Mouse (Mus musculus) ES-Bruce4 (cell line): Measurements from ENCODE around the gene Tbc1d12. TPM values are rescaled to one million over a fixed set of nuclear protein-coding genes. Genes with fewer than 3 reads are reported as not detected.

Source experiments
- H3K27ac ChIP-seq: 2 replicates; pipeline ENCODE4 v1.5.1; 2012; ENCODE audit warnings: low read length, inconsistent platforms; ENCODE audit not compliant: insufficient read depth
- H3K27me3 ChIP-seq: 2 replicates; pipeline ENCODE4 v1.6.1; 2012; ENCODE audit warnings: mild to moderate bottlenecking, low read length, inconsistent platforms; ENCODE audit not compliant: control insufficient read depth, poor library complexity, insufficient read depth, severe bottlenecking
- H3K36me3 ChIP-seq: 2 replicates; pipeline ENCODE4 v1.6.1; 2012; ENCODE audit warnings: inconsistent platforms, mild to moderate bottlenecking, low read length, moderate library complexity; ENCODE audit not compliant: control insufficient read depth, poor library complexity, insufficient read depth, severe bottlenecking
- H3K4me1 ChIP-seq: one replicate; pipeline ENCODE4 v1.8.1; 2011; ENCODE audit warnings: low read length; ENCODE audit not compliant: control insufficient read depth, insufficient read depth
- H3K4me3 ChIP-seq: 2 replicates; pipeline ENCODE4 v1.5.1; 2011; ENCODE audit warnings: low read depth, mild to moderate bottlenecking, low read length
- H3K9ac ChIP-seq: 2 replicates; pipeline ENCODE4 v1.6.1; 2012; ENCODE audit warnings: low read depth, mild to moderate bottlenecking, inconsistent platforms; ENCODE audit not compliant: poor library complexity, severe bottlenecking
- H3K9me3 ChIP-seq: replicated peaks from 2 replicates; pipeline ENCODE4 v1.6.1; 2012; ENCODE audit warnings: mild to moderate bottlenecking, low read length, inconsistent platforms; ENCODE audit not compliant: control insufficient read depth, poor library complexity, insufficient read depth, severe bottlenecking
- CTCF ChIP-seq: IDR thresholded peaks from one replicate; pipeline ENCODE4 v1.8.1; 2011; ENCODE audit warnings: low read depth, low read length
- EP300 ChIP-seq: IDR thresholded peaks from 2 replicates; pipeline ENCODE4 v1.6.1; 2011; ENCODE audit warnings: low read depth, low read length; ENCODE audit not compliant: insufficient read depth
- POLR2A ChIP-seq: IDR thresholded peaks from one replicate; pipeline ENCODE4 v1.8.1; 2011; ENCODE audit warnings: low read length; ENCODE audit not compliant: insufficient read depth
- polyA plus RNA-seq: library from polyadenylated mRNA; stranded (reverse); fragments of >200 nt; gene quantifications from 2 replicates; pipeline ENCODE4 v1.2.4, GENCODE M21; 2011; ENCODE audit warnings: low read depth; ENCODE audit not compliant: missing spikeins, insufficient read depth, insufficient read length

The Tbc1d12 gene
- polyA plus RNA-seq, 1 experiment = 6.3 TPM

DNA sequence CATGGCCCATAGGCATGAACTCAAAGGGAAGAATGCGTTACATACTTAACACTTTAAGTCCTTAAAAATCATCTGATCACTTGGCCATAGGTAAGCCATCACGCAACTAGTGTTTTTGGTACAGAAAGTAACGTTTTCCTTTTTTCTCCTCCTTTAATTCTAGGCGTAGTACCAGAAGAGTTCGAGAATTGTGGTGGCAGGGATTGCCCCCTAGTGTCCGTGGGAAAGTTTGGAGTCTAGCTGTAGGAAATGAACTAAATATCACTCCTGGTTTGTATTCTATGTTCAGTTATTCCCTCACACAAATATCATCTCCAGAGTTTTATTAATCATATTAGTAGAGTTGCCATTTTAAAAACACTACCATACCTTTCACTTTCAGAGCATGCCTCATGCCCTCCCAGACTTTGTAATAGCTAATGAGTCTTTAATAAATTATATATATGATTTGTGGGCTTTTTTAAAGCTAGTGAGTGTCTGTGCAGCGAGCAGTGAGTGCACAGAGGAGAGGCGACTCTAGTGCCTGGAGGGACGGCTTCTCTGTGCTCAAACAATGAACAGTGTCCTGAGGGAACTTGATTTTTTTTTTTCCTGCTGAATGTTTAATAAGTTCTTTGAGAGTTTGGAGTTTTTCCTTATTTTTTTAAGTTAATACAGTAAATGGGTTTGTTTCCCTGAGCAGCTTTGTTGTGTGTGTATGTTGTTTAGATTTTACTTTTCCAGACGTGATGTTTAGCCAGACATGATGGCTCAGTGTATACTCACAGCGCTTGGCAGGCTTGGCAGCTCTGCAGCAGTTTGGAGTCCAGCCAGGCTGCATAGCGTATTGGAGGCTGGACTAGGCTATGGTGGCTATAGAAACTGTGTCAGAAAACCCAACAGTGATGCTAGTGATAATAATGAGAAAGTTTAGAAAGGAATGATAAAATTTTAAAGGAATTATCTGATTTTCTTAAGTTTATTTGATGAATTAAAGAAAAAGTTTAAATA lies 65.1 kb downstream of the Tbc1d12 start:
- Histone ChIP-seq H3K27ac (no peak overlapping the region), H3K4me3 (no peak overlapping the region), H3K27me3 (no peaks in the 10 kb centered on the region), H3K9me3 (no peaks in the 10 kb centered on the region), H3K4me1 (no peaks in the 10 kb centered on the region), H3K36me3 (no peaks in the 10 kb centered on the region), H3K9ac (no peak overlapping the region)
- TF ChIP-seq CTCF = no peak
- no peak for TF ChIP-seq EP300
- no peak for TF ChIP-seq POLR2A

GRCm38 (mm10) chr19:38902501-38902900 lies 66.1 kb downstream of the Tbc1d12 start:
- H3K4me3 ChIP-seq = no peak overlapping the region
- no peaks in the 10 kb centered on the region for H3K9me3 ChIP-seq
- H3K27me3 ChIP-seq = no peaks in the 10 kb centered on the region
- H3K9ac ChIP-seq = no peak overlapping the region
- H3K4me1 ChIP-seq = no peaks in the 10 kb centered on the region
- no peak overlapping the region for H3K27ac ChIP-seq
- no peaks in the 10 kb centered on the region for H3K36me3 ChIP-seq
- TF ChIP-seq POLR2A (no peak), EP300 (no peak), CTCF (no peak)

GRCm38 (mm10) chr19:38913786-38914185 lies 77.4 kb downstream of the Tbc1d12 start:
- no peaks in the 10 kb centered on the region for H3K36me3 ChIP-seq
- H3K9ac ChIP-seq = no peak overlapping the region
- TF ChIP-seq CTCF (no peak), EP300 (no peak), POLR2A (no peak)
- H3K9me3 ChIP-seq = no peaks in the 10 kb centered on the region
- no peaks in the 10 kb centered on the region for H3K4me1 ChIP-seq
- no peak overlapping the region for H3K4me3 ChIP-seq
- H3K27me3 ChIP-seq = no peaks in the 10 kb centered on the region
- H3K27ac ChIP-seq = no peak overlapping the region

GRCm38 (mm10) chr19:38914926-38915325 lies 78.5 kb downstream of the Tbc1d12 start:
- H3K4me3 ChIP-seq = no peak overlapping the region
- no peaks in the 10 kb centered on the region for H3K4me1 ChIP-seq
- TF ChIP-seq POLR2A (no peak), EP300 (no peak), CTCF (no peak)
- H3K9me3 ChIP-seq = no peaks in the 10 kb centered on the region
- no peaks in the 10 kb centered on the region for H3K27me3 ChIP-seq
- no peak overlapping the region for H3K9ac ChIP-seq
- H3K36me3 ChIP-seq = no peaks in the 10 kb centered on the region
- H3K27ac ChIP-seq = no peak overlapping the region

GRCm38 (mm10) chr19:38915677-38916076 lies 79.3 kb downstream of the Tbc1d12 start:
- Histone ChIP-seq H3K27ac (no peak overlapping the region), H3K9me3 (no peaks in the 10 kb centered on the region), H3K27me3 (no peaks in the 10 kb centered on the region), H3K36me3 (no peaks in the 10 kb centered on the region), H3K4me1 (no peaks in the 10 kb centered on the region), H3K9ac (no peak overlapping the region), H3K4me3 (no peak overlapping the region)
- TF ChIP-seq CTCF (peak; percentile 24), EP300 (no peak)

DNA sequence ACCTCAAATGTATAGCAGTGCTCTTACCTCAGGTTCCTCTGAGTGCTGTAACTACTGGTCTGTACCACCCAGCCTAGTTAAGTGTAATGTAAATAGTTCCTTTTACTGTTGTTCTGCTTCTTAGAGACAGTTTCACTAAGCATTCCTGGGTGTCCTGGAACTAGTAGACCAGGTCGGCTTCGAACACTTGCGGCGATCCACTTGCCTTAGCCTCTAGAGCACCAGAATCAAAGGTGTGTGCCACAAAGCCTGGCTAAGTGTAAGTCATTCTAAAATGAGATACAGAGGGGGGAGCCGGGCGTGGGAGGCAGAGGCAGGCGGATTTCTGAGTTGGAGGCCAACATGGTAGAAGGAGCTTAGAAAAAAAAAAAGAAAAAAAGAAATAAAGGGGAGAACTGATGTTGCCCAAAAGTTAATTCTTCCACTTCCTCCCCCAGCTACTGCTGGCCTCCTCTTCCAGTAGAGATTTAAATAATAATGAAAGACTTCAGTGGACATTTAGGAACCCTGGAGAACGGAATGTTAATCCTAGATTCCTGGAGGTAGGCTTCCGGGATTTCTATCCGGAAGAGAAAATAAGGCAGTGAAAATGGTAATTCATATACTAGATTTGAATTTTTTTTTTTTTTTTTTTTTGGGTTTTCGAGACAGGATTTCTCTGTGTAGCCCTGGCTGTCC lies 92.2 kb downstream of the Tbc1d12 start:
- peaks cover 3% of the 10 kb centered on the region for H3K4me1 ChIP-seq
- no peaks in the 10 kb centered on the region for H3K9me3 ChIP-seq
- H3K27ac ChIP-seq = peak overlapping the region; percentile 97

More for the DNA sequence above, 92.2 kb downstream of the Tbc1d12 start:
- TF ChIP-seq POLR2A = no peak
- no peak for TF ChIP-seq CTCF
- TF ChIP-seq EP300 = no peak
- Histone ChIP-seq H3K36me3 (peaks cover 13% of the 10 kb centered on the region), H3K4me3 (no peak overlapping the region), H3K27me3 (no peaks in the 10 kb centered on the region), H3K9ac (peak overlapping the region; percentile 59)
